Comparison of ENCODE assay signal across 8 mouse cellular contexts in the genomic region with DNA sequence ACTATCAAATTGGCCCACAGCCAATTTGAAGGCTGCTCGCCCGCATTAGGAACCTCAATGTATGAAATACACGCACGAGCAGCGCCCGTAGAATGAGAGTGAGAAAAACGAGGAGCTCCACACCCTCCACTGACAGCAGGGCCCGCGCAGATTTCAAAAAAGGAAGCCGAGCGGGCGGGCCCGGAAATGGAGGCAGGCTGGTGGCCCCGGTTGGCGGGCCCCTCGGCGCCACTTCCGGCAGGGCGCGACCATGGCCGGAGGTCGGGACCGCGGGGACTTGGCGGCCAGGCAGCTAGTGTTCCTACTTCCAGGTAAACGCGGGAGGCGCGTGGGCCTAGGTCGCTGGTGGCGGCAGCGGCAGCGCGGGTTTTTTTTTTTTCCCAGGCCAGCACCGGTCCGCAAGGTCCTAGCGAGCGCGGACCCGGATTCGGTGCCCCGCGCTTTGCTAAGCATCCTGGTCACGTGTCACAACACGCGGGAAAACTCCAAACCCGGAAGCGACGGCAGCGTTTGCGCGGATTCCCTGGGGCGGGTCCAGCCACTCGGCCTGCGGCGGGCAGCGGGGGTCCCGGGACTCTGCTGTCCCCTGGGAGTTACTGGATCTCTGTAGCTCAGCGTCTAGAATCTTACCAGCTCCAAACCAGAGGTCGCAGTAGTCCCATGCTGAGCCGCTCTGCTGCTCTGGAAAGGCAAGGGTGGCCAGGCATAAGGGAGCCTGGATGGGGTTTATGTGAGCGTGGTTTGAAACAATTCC. TPM values are rescaled to one million over a fixed set of nuclear protein-coding genes. Genes with fewer than 3 reads are reported as not detected.
DNase-seq lines count a peak whose midpoint lies in the region; ATAC-seq lines count a peak whose summit lies in the region.

No protein-coding gene starts in this region.

- peak; percentile 82 for DNase-seq in 3T3-L1 (ENCODE audit: low read depth, low spot score)
- peak; percentile 68 to 73 for DNase-seq in adrenal gland, postnatal 4 days (ENCODE audit: low spot score in 2 of 2)
- DNase-seq in embryonic facial prominence, embryonic 14.5 days (ENCODE audit: low spot score) = peak; percentile 94
- peak; percentile 85 to 87 for DNase-seq in heart, adult 9 months (ENCODE audit: low spot score in 2 of 2)
- DNase-seq in monocyte, adult 2 months (ENCODE audit: low read depth in 1 of 2, low spot score in 2 of 2) = peak; percentile 78 to 82
- DNase-seq in spleen, postnatal 36 days (ENCODE audit: low spot score in 2 of 2) = peak; percentile 85 to 88

- peak overlapping the region; percentile 88 for H3K4me2 ChIP-seq in embryonic facial prominence, embryonic 14.5 days (ENCODE audit: low read depth, low read length)
- H3K4me2 ChIP-seq in kidney, embryonic 14.5 days (replicated peaks; ENCODE audit: low read depth, low read length) = peak overlapping the region; percentile 81
- H3K4me2 ChIP-seq in limb, embryonic 15.5 days = peak overlapping the region; percentile 68

- peaks cover 15% of the 10 kb centered on the region for H3K4me1 ChIP-seq in embryonic facial prominence, embryonic 14.5 days (ENCODE audit: control insufficient read depth, insufficient read depth, low read length)
- H3K4me1 ChIP-seq in kidney, embryonic 14.5 days (ENCODE audit: control insufficient read depth, insufficient read depth, low read length) = peaks cover 12% of the 10 kb centered on the region; the same call in 1 of the 2 replicates
- peaks cover 20% of the 10 kb centered on the region for H3K4me1 ChIP-seq in limb, embryonic 15.5 days

- H3K27ac ChIP-seq in embryonic facial prominence, embryonic 14.5 days (replicated peaks; ENCODE audit: low read depth, low read length) = peak overlapping the region; percentile 79
- peak overlapping the region; percentile 84 for H3K27ac ChIP-seq in kidney, embryonic 14.5 days (ENCODE audit: low read depth, low read length)
- peak overlapping the region; percentile 90 for H3K27ac ChIP-seq in limb, embryonic 15.5 days

- ATAC-seq in embryonic facial prominence, embryonic 14.5 days (ENCODE audit: low read depth) = peak; percentile 83
- ATAC-seq in kidney, embryonic 14.5 days (ENCODE audit: low FRiP score, low TSS enrichment) = peak; percentile 85
- peak; percentile 80 for ATAC-seq in limb, embryonic 15.5 days (ENCODE audit: insufficient number of reproducible peaks, low FRiP score, low TSS enrichment, low read depth)

- no peaks in the 10 kb centered on the region for H3K36me3 ChIP-seq in embryonic facial prominence, embryonic 14.5 days (ENCODE audit: control insufficient read depth, insufficient read depth, low read length)
- no peaks in the 10 kb centered on the region for H3K36me3 ChIP-seq in kidney, embryonic 14.5 days (ENCODE audit: control insufficient read depth, insufficient read depth, low read length)
- H3K36me3 ChIP-seq in limb, embryonic 15.5 days = no peaks in the 10 kb centered on the region

- H3K27me3 ChIP-seq in embryonic facial prominence, embryonic 14.5 days (replicated peaks; ENCODE audit: control insufficient read depth, insufficient read depth, low read length) = no peaks in the 10 kb centered on the region
- no peaks in the 10 kb centered on the region for H3K27me3 ChIP-seq in kidney, embryonic 14.5 days (ENCODE audit: control insufficient read depth, insufficient read depth, low read length)
- H3K27me3 ChIP-seq in limb, embryonic 15.5 days = no peaks in the 10 kb centered on the region

- peak overlapping the region; percentile 79 for H3K9ac ChIP-seq in embryonic facial prominence, embryonic 14.5 days (ENCODE audit: low read depth, low read length)
- peak overlapping the region; percentile 84 for H3K9ac ChIP-seq in kidney, embryonic 14.5 days (ENCODE audit: low read depth, low read length)
- peak overlapping the region; percentile 85 for H3K9ac ChIP-seq in limb, embryonic 15.5 days

- H3K4me3 ChIP-seq in embryonic facial prominence, embryonic 14.5 days (ENCODE audit: low read depth, low read length) = peak overlapping the region; percentile 69
- H3K4me3 ChIP-seq in kidney, embryonic 14.5 days (ENCODE audit: low read length) = peak overlapping the region; percentile 77
- H3K4me3 ChIP-seq in limb, embryonic 15.5 days = peak overlapping the region; percentile 84

- H3K9me3 ChIP-seq in embryonic facial prominence, embryonic 14.5 days (ENCODE audit: control insufficient read depth, low read length) = no peaks in the 10 kb centered on the region
- H3K9me3 ChIP-seq in kidney, embryonic 14.5 days (ENCODE audit: control insufficient read depth, low read length) = no peaks in the 10 kb centered on the region
- H3K9me3 ChIP-seq in limb, embryonic 15.5 days = no peaks in the 10 kb centered on the region

- under 1% methylated on average over 54 of the region's 62 CpGs for WGBS in embryonic facial prominence, embryonic 14.5 days
- under 1% methylated on average over 61 of the region's 62 CpGs for WGBS in kidney, embryonic 14.5 days
- WGBS in limb, embryonic 15.5 days = under 1% methylated on average over 62 of the region's 62 CpGs

RNA-seq across cellular contexts. Expression of gene Dleu7, which starts 39.2 kb away (rescaled TPM):
- total RNA-seq in adrenal gland, postnatal 4 days (2021) = under 1 TPM; 0.31 to 0.53 TPM
- 1.8 and 2.2 TPM in 2 replicates for polyA plus RNA-seq in embryonic facial prominence, embryonic 14.5 days (2014; fragmentation: Nextera tagmentation; extraction: Ambion mirVana)
- 4.8 and 5.7 TPM in 2 replicates for polyA plus RNA-seq in kidney, embryonic 14.5 days (2014; fragmentation: Nextera tagmentation; extraction: Ambion mirVana)
- polyA plus RNA-seq in limb, embryonic 15.5 days (2015; fragmentation: Nextera tagmentation; extraction: Ambion mirVana) = 0.88 and 1.2 TPM in 2 replicates

RNA-seq across cellular contexts. Expression of gene Rnaseh2b, which starts 39.7 kb away (rescaled TPM):
- 10 to 100 TPM; 35.2 to 36.6 TPM for total RNA-seq in adrenal gland, postnatal 4 days (2021)
- polyA plus RNA-seq in embryonic facial prominence, embryonic 14.5 days (2014; fragmentation: Nextera tagmentation; extraction: Ambion mirVana) = 53.8 and 62.9 TPM in 2 replicates
- polyA plus RNA-seq in kidney, embryonic 14.5 days (2014; fragmentation: Nextera tagmentation; extraction: Ambion mirVana) = 69.3 and 82.5 TPM in 2 replicates
- polyA plus RNA-seq in limb, embryonic 15.5 days (2015; fragmentation: Nextera tagmentation; extraction: Ambion mirVana) = 42.2 and 46.3 TPM in 2 replicates

Comparison
In these comparisons a context has a peak if more than half of its experiments do, and no peak if none do; other contexts are left out.
1. Peak in every context shown above with its lines: DNase-seq, ATAC-seq, H3K4me3 ChIP-seq and H3K27ac ChIP-seq.